Mouse (Mus musculus): ENCODE results near the gene Wasf3. TPM values are rescaled to one million over a fixed set of nuclear protein-coding genes. Genes with fewer than 3 reads are reported as not detected.

Wasf3 gene
- polyA plus RNA-seq (2015; fragmentation: Nextera tagmentation; extraction: Ambion mirVana) = 0.05 TPM in 2 replicates

DNA sequence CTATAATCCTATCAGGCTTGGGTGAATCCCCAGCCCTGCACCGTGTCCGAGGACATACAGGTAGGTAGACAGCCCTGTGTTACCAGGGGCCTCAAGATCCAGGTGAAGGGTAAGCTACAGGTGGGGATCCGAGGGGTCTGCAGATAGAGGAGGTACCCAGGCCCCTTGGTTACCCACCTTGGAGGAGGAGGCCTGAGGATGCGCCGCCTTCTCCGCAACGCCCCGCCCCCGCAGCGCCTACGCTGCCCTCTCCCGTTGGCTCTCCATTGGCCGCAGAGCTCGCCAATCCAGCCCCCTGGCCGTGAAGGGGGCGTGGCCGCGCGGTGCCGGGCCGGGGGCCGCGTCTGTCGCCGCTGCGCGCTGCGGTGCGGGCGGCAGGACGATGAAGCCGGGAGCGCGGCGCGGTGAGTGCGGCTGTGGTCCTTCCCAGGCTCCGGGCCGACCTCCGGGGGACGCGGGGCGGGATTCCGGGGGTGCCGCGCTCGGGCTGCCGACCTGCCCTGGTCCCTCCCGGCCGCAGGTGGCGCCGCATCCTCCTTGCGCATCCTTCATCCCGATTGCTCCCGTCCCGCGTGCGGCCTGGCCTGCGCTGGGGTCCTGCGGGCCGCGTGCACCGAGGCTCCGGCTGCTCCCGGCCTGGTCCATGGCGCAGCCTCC is at the start of gene Wasf3:
Gene Wasf3 (plus strand): TSS at position 51 of the 657 bp plus-strand sequence.
- WGBS (ENCODE audit: insufficient replicate concordance) = 2% methylated on average over 65 of the region's 66 CpGs
- no peak for ATAC-seq (ENCODE audit: insufficient read depth)
- Histone ChIP-seq H3K27ac (replicated peaks) (no peak within 1 kb of the TSS), H3K4me2 (peak within 1 kb of the TSS; percentile 53), H3K4me1 (replicated peaks) (no peaks in the 10 kb centered on the region), H3K9me3 (replicated peaks) (0 out of 2 replicates have a peak, but pooled peaks cover 4% of the 10 kb centered on the region), H3K9ac (no peak within 1 kb of the TSS), H3K27me3 (peaks cover 36% of the 10 kb centered on the region), H3K36me3 (replicated peaks) (no peaks in the 10 kb centered on the region), H3K4me3 (replicated peaks) (peak within 1 kb of the TSS; percentile 44)

- Histone ChIP-seq H3K4me1 (replicated peaks) (peaks cover 19% of the 10 kb centered on the region), H3K4me3 (replicated peaks) (no peak overlapping the region), H3K4me2 (no peak overlapping the region), H3K9ac (no peak overlapping the region), H3K36me3 (replicated peaks) (no peaks in the 10 kb centered on the region), H3K27ac (replicated peaks) (no peak overlapping the region), H3K9me3 (replicated peaks) (no peaks in the 10 kb centered on the region), H3K27me3 (peaks cover 7% of the 10 kb centered on the region)
- 62% methylated on average over 9 of the region's 9 CpGs for WGBS (ENCODE audit: insufficient replicate concordance)
- ATAC-seq (ENCODE audit: insufficient read depth) = no peak
Observed at GRCm38 (mm10) chr5:146338064-146338463, 46.7 kb upstream of the Wasf3 start.

DNA sequence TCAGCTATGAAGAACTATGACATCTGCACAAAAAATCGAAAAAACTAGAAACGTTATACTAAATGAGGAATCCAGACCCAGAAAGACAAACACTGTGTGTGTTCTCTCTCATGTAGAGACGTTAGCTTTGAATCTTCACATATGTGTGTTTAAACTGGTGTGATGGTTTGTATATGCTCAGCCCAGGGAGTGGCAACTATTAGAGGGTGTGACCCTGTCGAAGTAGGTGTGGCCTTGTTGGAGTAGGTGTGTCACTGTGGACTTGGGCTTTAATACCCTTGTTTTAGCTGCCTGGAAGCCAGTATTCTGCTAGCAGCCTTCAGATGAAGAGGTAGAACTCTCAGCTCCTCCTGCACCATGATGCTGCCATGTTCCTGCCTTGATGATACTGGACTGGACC is 44.7 kb upstream of the Wasf3 start:
- H3K9ac ChIP-seq = no peak overlapping the region
- ATAC-seq (ENCODE audit: insufficient read depth) = peak; percentile 79; the same call in 1 of the 2 replicates
- no peak overlapping the region for H3K27ac ChIP-seq (replicated peaks)
- peaks cover 13% of the 10 kb centered on the region; the same call in 1 of the 2 replicates for H3K4me1 ChIP-seq (replicated peaks)
- peak overlapping the region; percentile 36; the same call in 1 of the 2 replicates for H3K4me2 ChIP-seq
- H3K27me3 ChIP-seq = peaks cover 7% of the 10 kb centered on the region
- no peaks in the 10 kb centered on the region for H3K9me3 ChIP-seq (replicated peaks)
- WGBS (ENCODE audit: insufficient replicate concordance) = 63% methylated on average over 4 of the region's 4 CpGs
- H3K36me3 ChIP-seq (replicated peaks) = no peaks in the 10 kb centered on the region
- H3K4me3 ChIP-seq (replicated peaks) = peak overlapping the region; percentile 16; the same call in 1 of the 2 replicates

DNA sequence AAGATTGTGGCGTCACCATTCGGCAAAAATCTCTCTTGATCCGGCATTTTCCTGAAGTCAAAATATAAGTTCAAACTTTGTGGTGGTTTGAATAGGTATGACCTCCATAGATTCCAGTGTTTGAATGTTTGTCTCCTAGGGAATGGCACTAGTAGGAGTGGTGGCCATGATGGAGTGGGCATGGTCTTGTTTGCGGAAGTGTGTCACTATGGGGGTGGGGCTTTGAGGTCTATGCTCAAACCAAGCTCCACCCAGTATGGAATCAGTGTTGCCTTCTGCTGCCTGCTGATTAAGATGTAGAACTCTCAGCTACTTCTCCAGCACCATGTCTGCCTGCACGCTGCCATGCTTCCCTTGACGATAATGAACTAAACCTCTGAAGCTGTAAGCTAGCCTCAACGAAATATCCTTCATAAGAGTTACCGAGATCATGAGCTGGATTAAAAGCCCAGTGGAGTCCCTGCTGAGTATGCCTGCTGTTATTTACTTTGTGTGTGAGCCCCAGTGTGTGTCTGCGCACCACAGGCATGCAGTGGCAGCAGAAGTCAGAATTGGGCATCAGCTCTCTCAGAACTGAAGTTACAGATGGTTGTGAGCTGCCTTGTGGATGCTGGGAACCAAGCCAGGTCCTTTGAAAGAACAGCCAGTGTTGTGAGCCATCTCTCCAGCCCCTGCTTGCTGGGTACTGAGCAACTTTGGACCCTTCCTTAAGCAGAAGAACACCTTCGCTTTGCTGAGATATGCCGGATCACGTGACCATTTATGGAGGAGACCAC is 39.7 kb upstream of the Wasf3 start:
- Histone ChIP-seq H3K4me1 (replicated peaks) (peaks cover 6% of the 10 kb centered on the region; the same call in 1 of the 2 replicates), H3K4me2 (no peak overlapping the region), H3K27ac (replicated peaks) (no peak overlapping the region), H3K4me3 (replicated peaks) (no peak overlapping the region), H3K9me3 (replicated peaks) (no peaks in the 10 kb centered on the region), H3K9ac (no peak overlapping the region), H3K27me3 (no peaks in the 10 kb centered on the region), H3K36me3 (replicated peaks) (no peaks in the 10 kb centered on the region)
- 79% methylated on average over 12 of the region's 12 CpGs for WGBS (ENCODE audit: insufficient replicate concordance)
- ATAC-seq (ENCODE audit: insufficient read depth) = no peak

GRCm38 (mm10) chr5:146347081-146347480 is 37.7 kb upstream of the Wasf3 start:
- Histone ChIP-seq H3K27ac (replicated peaks) (no peak overlapping the region), H3K27me3 (no peaks in the 10 kb centered on the region), H3K4me1 (replicated peaks) (no peaks in the 10 kb centered on the region), H3K9ac (no peak overlapping the region), H3K9me3 (replicated peaks) (no peaks in the 10 kb centered on the region), H3K4me3 (replicated peaks) (no peak overlapping the region), H3K4me2 (no peak overlapping the region), H3K36me3 (replicated peaks) (no peaks in the 10 kb centered on the region)
- WGBS (ENCODE audit: insufficient replicate concordance) = 64% methylated on average over 6 of the region's 6 CpGs
- no peak for ATAC-seq (ENCODE audit: insufficient read depth)

DNA sequence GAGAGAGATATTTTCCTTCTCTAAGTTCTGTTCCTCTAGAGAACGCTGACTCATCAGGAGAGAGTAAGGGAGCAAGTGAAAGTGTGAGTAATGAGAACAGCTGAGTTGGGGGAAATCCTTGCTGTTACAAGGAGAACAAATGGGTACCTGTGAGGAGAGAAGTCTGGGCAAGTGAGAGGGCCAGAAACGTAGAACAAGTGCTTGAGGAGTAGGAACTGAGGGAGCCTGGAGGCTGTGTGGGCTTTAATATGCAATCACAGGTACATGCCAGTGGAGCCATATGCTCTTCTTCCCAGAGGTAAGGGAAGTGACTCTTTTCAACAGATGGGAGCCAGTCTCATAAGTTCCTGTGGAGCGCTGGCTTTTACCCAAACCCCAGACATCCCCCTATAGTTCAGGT is 35.6 kb upstream of the Wasf3 start:
- Histone ChIP-seq H3K9me3 (replicated peaks) (no peaks in the 10 kb centered on the region), H3K36me3 (replicated peaks) (no peaks in the 10 kb centered on the region), H3K27ac (replicated peaks) (no peak overlapping the region), H3K9ac (no peak overlapping the region), H3K4me1 (replicated peaks) (no peaks in the 10 kb centered on the region), H3K27me3 (no peaks in the 10 kb centered on the region), H3K4me3 (replicated peaks) (no peak overlapping the region), H3K4me2 (no peak overlapping the region)
- ATAC-seq (ENCODE audit: insufficient read depth) = no peak
- WGBS (ENCODE audit: insufficient replicate concordance) = 59% methylated on average over 3 of the region's 3 CpGs

DNA sequence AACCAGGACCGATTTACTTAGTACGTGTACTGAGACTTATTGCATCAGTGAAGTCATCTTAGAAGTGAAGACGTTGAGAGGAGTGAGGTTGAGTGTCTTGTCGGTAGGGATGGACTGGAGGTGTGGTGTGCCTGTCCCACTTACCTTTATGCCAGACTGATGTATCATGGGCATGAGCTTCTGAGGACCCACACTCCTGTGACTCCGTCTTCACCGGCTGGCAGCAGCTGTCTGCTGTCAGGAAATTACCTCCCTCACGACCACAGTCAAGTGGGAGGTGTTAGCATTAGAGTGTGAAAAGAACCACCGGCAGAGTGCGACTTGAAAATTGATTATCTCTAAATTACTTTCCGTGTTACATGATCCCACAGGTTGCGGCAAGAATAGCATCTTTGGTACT is 34.0 kb upstream of the Wasf3 start:
- no peaks in the 10 kb centered on the region for H3K36me3 ChIP-seq (replicated peaks)
- no peak overlapping the region for H3K9ac ChIP-seq
- no peak overlapping the region for H3K4me3 ChIP-seq (replicated peaks)
- H3K4me2 ChIP-seq = no peak overlapping the region
- no peak overlapping the region for H3K27ac ChIP-seq (replicated peaks)
- WGBS (ENCODE audit: insufficient replicate concordance) = 64% methylated on average over 11 of the region's 11 CpGs
- no peaks in the 10 kb centered on the region for H3K9me3 ChIP-seq (replicated peaks)
- H3K27me3 ChIP-seq = no peaks in the 10 kb centered on the region
- no peak for ATAC-seq (ENCODE audit: insufficient read depth)
- H3K4me1 ChIP-seq (replicated peaks) = no peaks in the 10 kb centered on the region

GRCm38 (mm10) chr5:146352006-146352405 is 32.8 kb upstream of the Wasf3 start:
- no peak overlapping the region for H3K4me3 ChIP-seq (replicated peaks)
- ATAC-seq (ENCODE audit: insufficient read depth) = no peak
- WGBS (ENCODE audit: insufficient replicate concordance) = 64% methylated on average over 7 of the region's 7 CpGs

DNA sequence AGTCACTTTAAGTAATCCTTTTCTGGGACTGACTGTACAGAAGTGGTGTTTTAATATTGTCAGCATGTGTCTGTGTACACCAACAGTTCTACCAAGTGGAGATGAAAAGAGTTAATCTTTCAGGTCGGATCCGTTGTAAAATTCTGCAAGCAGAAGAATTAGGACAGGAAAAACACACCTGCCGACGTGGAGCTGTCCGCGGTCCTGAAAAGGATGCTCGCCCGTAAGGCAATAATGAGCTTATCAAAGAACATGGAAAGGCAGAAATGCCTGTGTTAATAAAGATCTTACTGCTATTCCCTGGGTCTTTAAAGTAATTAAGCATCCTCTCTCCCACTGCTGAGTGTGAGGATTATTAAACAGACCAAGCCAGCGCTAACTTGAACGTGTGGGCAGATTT is 24.4 kb upstream of the Wasf3 start:
- Histone ChIP-seq H3K4me2 (no peak overlapping the region), H3K9ac (no peak overlapping the region), H3K36me3 (replicated peaks) (no peaks in the 10 kb centered on the region), H3K9me3 (replicated peaks) (no peaks in the 10 kb centered on the region), H3K4me1 (replicated peaks) (no peaks in the 10 kb centered on the region), H3K27me3 (no peaks in the 10 kb centered on the region), H3K4me3 (replicated peaks) (no peak overlapping the region), H3K27ac (replicated peaks) (no peak overlapping the region)
- WGBS (ENCODE audit: insufficient replicate concordance) = 35% methylated on average over 10 of the region's 10 CpGs
- no peak for ATAC-seq (ENCODE audit: insufficient read depth)

More at GRCm38 (mm10) chr5:146352006-146352405, 32.8 kb upstream of the Wasf3 start:
- H3K4me2 ChIP-seq = no peak overlapping the region
- H3K9ac ChIP-seq = no peak overlapping the region
- no peaks in the 10 kb centered on the region for H3K36me3 ChIP-seq (replicated peaks)
- H3K27ac ChIP-seq (replicated peaks) = no peak overlapping the region
- no peaks in the 10 kb centered on the region for H3K27me3 ChIP-seq
- no peaks in the 10 kb centered on the region for H3K9me3 ChIP-seq (replicated peaks)
- H3K4me1 ChIP-seq (replicated peaks) = no peaks in the 10 kb centered on the region

- Histone ChIP-seq H3K4me3 (replicated peaks) (no peak overlapping the region), H3K9ac (no peak overlapping the region), H3K9me3 (replicated peaks) (no peaks in the 10 kb centered on the region), H3K27me3 (no peaks in the 10 kb centered on the region), H3K27ac (replicated peaks) (no peak overlapping the region), H3K4me1 (replicated peaks) (no peaks in the 10 kb centered on the region), H3K36me3 (replicated peaks) (no peaks in the 10 kb centered on the region), H3K4me2 (no peak overlapping the region)
- no peak for ATAC-seq (ENCODE audit: insufficient read depth)
- 65% methylated on average over 9 of the region's 9 CpGs for WGBS (ENCODE audit: insufficient replicate concordance)
Observed at GRCm38 (mm10) chr5:146362711-146363110, 22.1 kb upstream of the Wasf3 start.

DNA sequence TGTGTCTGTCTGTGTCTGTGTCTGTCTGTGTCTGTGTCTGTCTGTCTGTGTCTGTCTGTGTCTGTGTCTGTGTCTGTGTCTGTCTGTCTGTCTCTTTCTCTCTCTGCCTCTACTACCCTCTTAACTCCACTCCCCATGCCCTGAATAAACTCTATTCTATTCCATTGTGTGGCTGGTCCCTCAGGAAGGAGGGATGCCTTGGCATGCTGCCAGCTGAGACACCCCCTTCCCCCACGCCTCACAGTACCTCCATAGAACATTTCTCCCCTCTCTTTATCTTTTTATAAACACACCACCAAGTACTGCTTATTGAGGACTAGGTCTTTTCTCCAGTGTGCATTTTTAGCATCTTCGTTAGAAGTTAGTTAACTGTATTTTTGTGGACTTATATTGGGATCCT is 16.4 kb upstream of the Wasf3 start:
- Histone ChIP-seq H3K4me2 (no peak overlapping the region), H3K4me1 (replicated peaks) (no peaks in the 10 kb centered on the region), H3K36me3 (replicated peaks) (no peaks in the 10 kb centered on the region), H3K4me3 (replicated peaks) (no peak overlapping the region), H3K27ac (replicated peaks) (no peak overlapping the region), H3K9me3 (replicated peaks) (no peaks in the 10 kb centered on the region), H3K27me3 (no peaks in the 10 kb centered on the region), H3K9ac (no peak overlapping the region)
- WGBS (ENCODE audit: insufficient replicate concordance) = 44% methylated on average over 2 of the region's 2 CpGs
- ATAC-seq (ENCODE audit: insufficient read depth) = no peak
